Mouse (Mus musculus) intestine, embryonic 16.5 days (tissue): Measurements from ENCODE around the gene Nt5c3. TPM values are rescaled to one million over a fixed set of nuclear protein-coding genes. Genes with fewer than 3 reads are reported as not detected.
"Not testable (repeated sequence)": the region's sequence is repeated elsewhere in the genome, so short reads cannot be mapped to it uniquely, and the experiment has no call there.

Source experiments
- ATAC-seq: fragments of 200-750 bp; cut with Nextera tagmentation; 2 replicates; pipeline ENCODE4 v1.8.0; 2017; ENCODE audit warnings: moderate TSS enrichment, moderate library complexity
- H3K27ac ChIP-seq: fragments of 300-500 bp; sonication (generic); 2 replicates; pipeline ENCODE4 v1.5.1; 2014; ENCODE audit warnings: mild to moderate bottlenecking, low read length
- H3K27me3 ChIP-seq: fragments of 300-500 bp; sonication (generic); replicated peaks from 2 replicates; pipeline ENCODE4 v1.6.1; 2014; ENCODE audit warnings: low read length, control low read depth, mixed read lengths; ENCODE audit not compliant: control insufficient read depth, insufficient read depth
- H3K36me3 ChIP-seq: fragments of 300-500 bp; sonication (generic); 2 replicates; pipeline ENCODE4 v1.6.1; 2014; ENCODE audit warnings: low read length, control low read depth; ENCODE audit not compliant: control insufficient read depth, insufficient read depth
- H3K4me1 ChIP-seq: fragments of 300-500 bp; sonication (generic); 2 replicates; pipeline ENCODE4 v1.6.1; 2014; ENCODE audit warnings: low read length, control low read depth, mixed read lengths; ENCODE audit not compliant: control insufficient read depth, insufficient read depth
- H3K4me2 ChIP-seq: fragments of 300-500 bp; sonication (generic); 2 replicates; pipeline ENCODE4 v1.6.1; 2014; ENCODE audit warnings: low read depth, low read length, control low read depth
- H3K4me3 ChIP-seq: fragments of 300-500 bp; sonication (generic); 2 replicates; pipeline ENCODE4 v1.5.1; 2014; ENCODE audit warnings: mild to moderate bottlenecking, low read length
- H3K9ac ChIP-seq: fragments of 300-500 bp; sonication (generic); 2 replicates; pipeline ENCODE4 v1.6.1; 2014; ENCODE audit warnings: low read depth, low read length
- H3K9me3 ChIP-seq: fragments of 300-500 bp; sonication (generic); 2 replicates; pipeline ENCODE4 v1.6.1; 2016; ENCODE audit warnings: low read length, control low read depth; ENCODE audit not compliant: control insufficient read depth
- WGBS: fragments of 180-500 bp; shearing (Covaris S2); extraction: QIAGEN DNeasy Blood & Tissue Kit; methylation state at CpG from one replicate; pipeline ENCODE4 v1.1.7; 2014; 5-methylcytosine and 5-hydroxymethylcytosine counted together
- polyA plus RNA-seq: library from polyadenylated mRNA; unstranded; fragments of >200 nt; fragmentation: Nextera tagmentation; extraction: Ambion mirVana; gene quantifications from 2 replicates; pipeline ENCODE4 v1.2.1, GENCODE M21; 2015

Nt5c3 gene
- polyA plus RNA-seq, 1 experiment from 2014 or later = 68.4 TPM

- peaks cover 2% of the 10 kb centered on the region; the same call in 1 of the 2 replicates for H3K36me3 ChIP-seq
- no peak for ATAC-seq
- no peaks in the 10 kb centered on the region for H3K27me3 ChIP-seq
- H3K9ac ChIP-seq = no peak overlapping the region
- H3K4me3 ChIP-seq = no peak overlapping the region
- 94% methylated on average over 6 of the region's 6 CpGs for WGBS
- no peak overlapping the region for H3K4me2 ChIP-seq
- no peaks in the 10 kb centered on the region for H3K4me1 ChIP-seq
- H3K27ac ChIP-seq = no peak overlapping the region
- no peaks in the 10 kb centered on the region for H3K9me3 ChIP-seq
Measured at GRCm38 (mm10) chr6:56888561-56888960, 35.2 kb downstream of the Nt5c3 start.

- H3K9ac ChIP-seq = no peak overlapping the region
- peak; percentile 87 for ATAC-seq
- no peaks in the 10 kb centered on the region for H3K9me3 ChIP-seq
- WGBS = 42% methylated on average over 1 of the region's 1 CpGs
- H3K36me3 ChIP-seq = peaks cover 3% of the 10 kb centered on the region; the same call in 1 of the 2 replicates
- H3K4me1 ChIP-seq = peaks cover 12% of the 10 kb centered on the region; the same call in 1 of the 2 replicates
- H3K4me2 ChIP-seq = no peak overlapping the region
- H3K4me3 ChIP-seq = no peak overlapping the region
- no peak overlapping the region for H3K27ac ChIP-seq
- no peaks in the 10 kb centered on the region for H3K27me3 ChIP-seq
Measured at GRCm38 (mm10) chr6:56879352-56879955, 44.3 kb downstream of the Nt5c3 start.

- no peak overlapping the region for H3K9ac ChIP-seq
- no peak overlapping the region for H3K27ac ChIP-seq
- no peak for ATAC-seq
- 94% methylated on average over 8 of the region's 8 CpGs for WGBS
- no peaks in the 10 kb centered on the region for H3K9me3 ChIP-seq
- H3K4me3 ChIP-seq = no peak overlapping the region
- H3K4me1 ChIP-seq = peaks cover 12% of the 10 kb centered on the region; the same call in 1 of the 2 replicates
- H3K4me2 ChIP-seq = no peak overlapping the region
- no peaks in the 10 kb centered on the region for H3K27me3 ChIP-seq
- H3K36me3 ChIP-seq = peaks cover 3% of the 10 kb centered on the region; the same call in 1 of the 2 replicates
Measured at GRCm38 (mm10) chr6:56877985-56878384, 45.7 kb downstream of the Nt5c3 start.

GRCm38 (mm10) chr6:56876870-56877269 lies 46.9 kb downstream of the Nt5c3 start:
- Histone ChIP-seq H3K4me3 (no peak overlapping the region), H3K27ac (peak overlapping the region; percentile 25; the same call in 1 of the 2 replicates), H3K9me3 (no peaks in the 10 kb centered on the region), H3K4me1 (peaks cover 12% of the 10 kb centered on the region; the same call in 1 of the 2 replicates), H3K27me3 (no peaks in the 10 kb centered on the region), H3K9ac (no peak overlapping the region), H3K4me2 (no peak overlapping the region), H3K36me3 (peaks cover 3% of the 10 kb centered on the region; the same call in 1 of the 2 replicates)
- WGBS = 74% methylated on average over 4 of the region's 4 CpGs
- peak; percentile 88 for ATAC-seq

- no peak overlapping the region for H3K4me3 ChIP-seq
- 76% methylated on average over 2 of the region's 2 CpGs for WGBS
- no peak for ATAC-seq
- no peaks in the 10 kb centered on the region for H3K27me3 ChIP-seq
- no peak overlapping the region for H3K27ac ChIP-seq
- no peaks in the 10 kb centered on the region for H3K9me3 ChIP-seq
- no peak overlapping the region for H3K9ac ChIP-seq
- no peak overlapping the region for H3K4me2 ChIP-seq
- H3K36me3 ChIP-seq = no peaks in the 10 kb centered on the region
- H3K4me1 ChIP-seq = no peaks in the 10 kb centered on the region
Measured at GRCm38 (mm10) chr6:56870027-56870426, 53.7 kb downstream of the Nt5c3 start.

GRCm38 (mm10) chr6:56868565-56868964 lies 55.2 kb downstream of the Nt5c3 start:
- no peak overlapping the region for H3K4me2 ChIP-seq
- WGBS = 67% methylated on average over 8 of the region's 8 CpGs
- ATAC-seq = no peak
- no peaks in the 10 kb centered on the region for H3K9me3 ChIP-seq
- H3K36me3 ChIP-seq = no peaks in the 10 kb centered on the region
- H3K9ac ChIP-seq = no peak overlapping the region
- H3K27me3 ChIP-seq = no peaks in the 10 kb centered on the region
- H3K27ac ChIP-seq = no peak overlapping the region
- no peaks in the 10 kb centered on the region for H3K4me1 ChIP-seq
- H3K4me3 ChIP-seq = no peak overlapping the region

GRCm38 (mm10) chr6:56866899-56867298 lies 56.8 kb downstream of the Nt5c3 start:
- not testable (repeated sequence) for H3K9ac ChIP-seq, H3K4me1 ChIP-seq, H3K36me3 ChIP-seq, ATAC-seq, H3K27me3 ChIP-seq, H3K27ac ChIP-seq, H3K4me3 ChIP-seq, H3K4me2 ChIP-seq, H3K9me3 ChIP-seq
- WGBS = 80% methylated on average over 1 of the region's 1 CpGs

GRCm38 (mm10) chr6:56860205-56860848 lies 63.4 kb downstream of the Nt5c3 start:
- peak; percentile 89 for ATAC-seq
- H3K36me3 ChIP-seq = no peaks in the 10 kb centered on the region; the same call in 1 of the 2 replicates
- no peaks in the 10 kb centered on the region for H3K4me1 ChIP-seq
- H3K4me3 ChIP-seq = no peak overlapping the region
- no peak overlapping the region for H3K9ac ChIP-seq
- no peak overlapping the region for H3K27ac ChIP-seq
- no peaks in the 10 kb centered on the region for H3K27me3 ChIP-seq
- no peaks in the 10 kb centered on the region for H3K9me3 ChIP-seq
- no peak overlapping the region for H3K4me2 ChIP-seq
- WGBS = 75% methylated on average over 8 of the region's 8 CpGs

GRCm38 (mm10) chr6:56856748-56857147 lies 67.0 kb downstream of the Nt5c3 start:
- Histone ChIP-seq H3K27me3 (no peaks in the 10 kb centered on the region), H3K4me3 (no peak overlapping the region), H3K4me2 (no peak overlapping the region), H3K36me3 (no peaks in the 10 kb centered on the region; the same call in 1 of the 2 replicates), H3K4me1 (no peaks in the 10 kb centered on the region), H3K9ac (no peak overlapping the region), H3K27ac (no peak overlapping the region), H3K9me3 (no peaks in the 10 kb centered on the region)
- 83% methylated on average over 5 of the region's 5 CpGs for whole genome bisulfite sequencing
- no peak for ATAC-seq
